Mouse (Mus musculus): ENCODE measurements around the gene Vcam1.

Vcam1 gene

GRCm38 (mm10) chr3:116127281-116127680, 2.2 kb downstream of the Vcam1 start:
- DNase-seq (ENCODE audit: low read depth, low spot score) = peak; percentile 40

- no peak for DNase-seq (ENCODE audit: low read depth, low spot score)
Observed at GRCm38 (mm10) chr3:116126508-116127190, 2.8 kb downstream of the Vcam1 start.

- DNase-seq (ENCODE audit: low read depth, low spot score) = no peak
Observed at GRCm38 (mm10) chr3:116126070-116126469, 3.4 kb downstream of the Vcam1 start.

- DNase-seq (ENCODE audit: low read depth, low spot score) = no peak
Observed at GRCm38 (mm10) chr3:116123827-116124226, 5.7 kb downstream of the Vcam1 start.

- no peak for DNase-seq (ENCODE audit: low read depth, low spot score)
Observed at GRCm38 (mm10) chr3:116122696-116123095, 6.8 kb downstream of the Vcam1 start.

- DNase-seq (ENCODE audit: low read depth, low spot score) = no peak
Observed at GRCm38 (mm10) chr3:116121026-116121425, 8.5 kb downstream of the Vcam1 start.

- DNase-seq (ENCODE audit: low read depth, low spot score) = no peak
Observed at GRCm38 (mm10) chr3:116120391-116120790, 9.1 kb downstream of the Vcam1 start.

- no peak for DNase-seq (ENCODE audit: low read depth, low spot score)
Observed at GRCm38 (mm10) chr3:116119162-116119561, 10.3 kb downstream of the Vcam1 start.

GRCm38 (mm10) chr3:116117046-116117445, 12.4 kb downstream of the Vcam1 start:
- no peak for DNase-seq (ENCODE audit: low read depth, low spot score)

GRCm38 (mm10) chr3:116114249-116115188, 15.0 kb downstream of the Vcam1 start:
- DNase-seq (ENCODE audit: low read depth, low spot score) = no peak

- DNase-seq (ENCODE audit: low read depth, low spot score) = peak; percentile 48
Observed at GRCm38 (mm10) chr3:116113443-116114241, 15.8 kb downstream of the Vcam1 start.

- DNase-seq (ENCODE audit: low read depth, low spot score) = no peak
Observed at GRCm38 (mm10) chr3:116112816-116113405, 16.6 kb downstream of the Vcam1 start.

- no peak for DNase-seq (ENCODE audit: low read depth, low spot score)
Observed at GRCm38 (mm10) chr3:116105713-116106112, 23.8 kb downstream of the Vcam1 start.

GRCm38 (mm10) chr3:116104866-116105647, 24.4 kb downstream of the Vcam1 start:
- peak; percentile 45 for DNase-seq (ENCODE audit: low read depth, low spot score)

- no peak for DNase-seq (ENCODE audit: low read depth, low spot score)
Observed at GRCm38 (mm10) chr3:116104270-116104669, 25.2 kb downstream of the Vcam1 start.

- DNase-seq (ENCODE audit: low read depth, low spot score) = no peak
Observed at GRCm38 (mm10) chr3:116100850-116101249, 28.6 kb downstream of the Vcam1 start.

- no peak for DNase-seq (ENCODE audit: low read depth, low spot score)
Observed at GRCm38 (mm10) chr3:116095934-116096333, 33.6 kb downstream of the Vcam1 start.

- DNase-seq (ENCODE audit: low read depth, low spot score) = no peak
Observed at GRCm38 (mm10) chr3:116095312-116095711, 34.2 kb downstream of the Vcam1 start.

GRCm38 (mm10) chr3:116094886-116095285, 34.6 kb downstream of the Vcam1 start:
- no peak for DNase-seq (ENCODE audit: low read depth, low spot score)

- DNase-seq (ENCODE audit: low read depth, low spot score) = no peak
Observed at GRCm38 (mm10) chr3:116094288-116094687, 35.2 kb downstream of the Vcam1 start.

GRCm38 (mm10) chr3:116092547-116092946, 36.9 kb downstream of the Vcam1 start:
- no peak for DNase-seq (ENCODE audit: low read depth, low spot score)
